Mouse (Mus musculus) heart, adult 2 months (tissue): ENCODE measurements at regions not wholly inside any gene's neighbourhood (a gene's known extent, or its start where the extent isn't known, plus 50 kb on each side); places are given as distances from the start of the nearest gene placed in this dataset.

ENCODE experiments used
- DNase-seq, 2 experiments: peaks; one replicate each; pipeline ENCODE4 v3.0.0; 2021
- H3K27ac ChIP-seq: fragments of 200-600 bp; 2 replicates; pipeline ENCODE4 v1.8.1; 2022
- H3K27me3 ChIP-seq: fragments of 200-500 bp; 2 replicates; pipeline ENCODE4 v1.6.1; 2012; ENCODE audit warnings: mild to moderate bottlenecking, low read length, inconsistent platforms, mixed read lengths; ENCODE audit not compliant: control insufficient read depth, insufficient read depth
- H3K36me3 ChIP-seq: fragments of 200-500 bp; 2 replicates; pipeline ENCODE4 v1.6.1; 2012; ENCODE audit warnings: low read length, inconsistent platforms; ENCODE audit not compliant: control insufficient read depth, insufficient read depth
- H3K4me1 ChIP-seq: fragments of 200-500 bp; 2 replicates; pipeline ENCODE4 v1.6.1; 2011; ENCODE audit warnings: low read length; ENCODE audit not compliant: control insufficient read depth, insufficient read depth
- H3K4me3 ChIP-seq: fragments of 200-600 bp; 2 replicates; pipeline ENCODE4 v1.8.1; 2022
- H3K79me2 ChIP-seq: fragments of 200-500 bp; replicated peaks from 2 replicates; pipeline ENCODE4 v1.6.1; 2012; ENCODE audit warnings: mild to moderate bottlenecking, inconsistent platforms, low read length, moderate library complexity, mixed read lengths; ENCODE audit not compliant: control insufficient read depth, insufficient read depth
- H3K9ac ChIP-seq: fragments of 200-500 bp; 2 replicates; pipeline ENCODE4 v1.6.1; 2012; ENCODE audit warnings: low read depth, mild to moderate bottlenecking, control low read depth, inconsistent platforms, low read length, mixed read lengths
- CTCF ChIP-seq: fragments of 200-600 bp; IDR thresholded peaks from 2 replicates; pipeline ENCODE4 v1.8.1; 2022; ENCODE audit warnings: antibody characterized with exemption, mild to moderate bottlenecking, moderate library complexity
- EP300 ChIP-seq: fragments of 200-500 bp; IDR thresholded peaks from 2 replicates; pipeline ENCODE4 v1.6.1; 2011; ENCODE audit warnings: low read depth, low read length, control low read depth; ENCODE audit not compliant: insufficient read depth
- POLR2A ChIP-seq: fragments of 200-500 bp; IDR thresholded peaks from 2 replicates; pipeline ENCODE4 v1.6.1; 2011; ENCODE audit warnings: mild to moderate bottlenecking, low read depth, low read length, control low read depth; ENCODE audit not compliant: insufficient read depth
- WGBS: fragments of 180-500 bp; shearing (Covaris S2); methylation state at CpG from one replicate; pipeline ENCODE4 v1.1.7; 2018; 5-methylcytosine and 5-hydroxymethylcytosine counted together
- intact Hi-C: fragments of 180-260 bp; cut with DNase I; formaldehyde crosslinking; loops from one replicate; pipeline ENCODE4 v1.15.1; 2025

DNA sequence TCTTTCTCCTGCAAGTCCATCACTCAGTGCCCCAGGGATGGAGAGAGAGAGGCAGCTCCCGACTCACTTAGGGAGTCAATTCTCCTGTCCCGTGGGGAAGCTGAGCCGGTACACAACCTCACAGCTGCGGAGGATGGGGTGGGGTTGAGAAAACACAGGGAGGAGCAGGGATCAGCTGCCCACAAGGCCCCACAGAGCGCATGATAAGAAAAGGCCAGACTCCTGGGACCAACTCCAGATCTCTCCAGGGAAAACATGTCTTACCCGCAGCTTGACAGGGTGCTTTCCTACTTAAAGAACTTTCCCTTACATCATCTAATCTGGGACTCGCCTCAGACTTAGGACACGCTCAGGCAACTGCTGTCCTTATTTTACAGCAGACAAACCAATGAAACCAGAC lies 104.3 kb upstream of the Zfp703 start:
- Histone ChIP-seq H3K27me3 (no peaks in the 10 kb centered on the region), H3K79me2 (no peaks in the 10 kb centered on the region), H3K4me3 (no peak overlapping the region), H3K4me1 (no peaks in the 10 kb centered on the region), H3K27ac (no peak overlapping the region), H3K9ac (no peak overlapping the region), H3K36me3 (no peaks in the 10 kb centered on the region)
- TF ChIP-seq EP300 (no peak), POLR2A (no peak), CTCF (no peak)
- WGBS: 19% methylated on average over 8 of the region's 8 CpGs
- peak in 1 of 2 experiments; percentile 44 for DNase-seq
- intact Hi-C loops: no loop called here

DNA sequence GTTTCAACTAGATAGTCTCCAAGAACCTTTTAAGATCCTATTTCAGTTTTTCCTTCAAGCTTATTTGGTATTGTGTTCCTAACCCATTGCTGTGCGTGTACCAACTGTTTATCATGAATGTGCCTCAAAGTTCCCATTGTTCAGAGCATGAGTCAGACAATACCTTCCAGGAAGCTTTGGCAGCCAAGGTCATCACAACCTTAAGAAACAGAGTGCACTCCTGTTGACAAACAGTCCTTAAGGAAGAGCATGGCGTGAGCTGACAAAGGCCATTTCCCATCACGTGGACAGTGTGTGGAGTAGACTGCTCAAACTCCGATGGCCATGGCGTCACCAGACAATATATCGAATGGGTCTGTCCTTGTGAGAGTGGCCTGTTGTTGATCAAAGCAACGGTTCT lies 96.9 kb upstream of the Zfp703 start:
- Histone ChIP-seq H3K4me1 (peaks cover 7% of the 10 kb centered on the region), H3K79me2 (no peaks in the 10 kb centered on the region), H3K27me3 (no peaks in the 10 kb centered on the region), H3K9ac (no peak overlapping the region), H3K27ac (no peak overlapping the region), H3K4me3 (no peak overlapping the region), H3K36me3 (no peaks in the 10 kb centered on the region)
- intact Hi-C loops: loop anchor here (5.0 kb wide), 3 partner anchors 38 to 193 kb away; partner anchors contain the start of gene Zfp703
- DNase-seq: no peak
- no peak for TF ChIP-seq EP300
- TF ChIP-seq POLR2A: no peak
- TF ChIP-seq CTCF: no peak
- WGBS: 54% methylated on average over 7 of the region's 7 CpGs

DNA sequence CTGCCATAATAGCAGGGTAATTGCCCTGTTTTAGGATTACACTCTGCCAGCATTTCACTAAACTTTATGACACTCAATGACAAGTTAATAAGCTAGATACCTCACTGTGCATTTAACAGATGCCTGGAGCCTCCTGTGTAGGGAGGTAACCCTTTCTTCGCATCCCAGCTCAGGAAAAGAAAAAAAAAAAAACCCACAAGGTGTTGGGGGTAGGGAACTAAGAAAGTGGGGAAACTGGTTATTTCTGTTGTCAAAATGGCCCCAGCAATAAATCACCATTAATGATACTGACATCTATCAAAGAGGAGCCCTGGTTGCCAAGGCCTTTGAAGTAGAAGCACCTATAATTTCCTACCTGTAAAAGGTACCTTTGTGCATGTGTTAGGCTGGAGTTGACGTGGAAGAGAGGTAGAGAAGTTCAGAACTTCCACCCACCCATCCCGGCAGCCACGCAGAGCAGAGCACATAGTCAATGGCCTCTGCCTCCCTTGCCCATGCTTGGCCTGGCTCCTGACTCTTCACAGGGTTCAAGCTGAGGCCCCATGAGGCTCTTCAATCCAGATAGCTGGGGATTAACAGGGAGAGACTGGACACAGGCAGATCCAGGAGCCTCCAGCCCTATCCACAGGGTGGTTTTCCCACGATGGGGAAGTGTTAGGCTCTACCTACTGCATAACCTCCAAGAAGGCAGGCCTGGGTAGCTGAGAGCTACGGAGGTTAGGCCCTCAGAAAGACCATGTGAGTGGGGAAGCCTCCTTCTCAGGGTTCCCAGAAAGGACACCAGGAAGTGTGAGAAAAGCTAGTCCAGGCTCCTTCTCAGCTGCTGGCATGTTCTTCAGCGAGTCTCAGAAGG lies 95.6 kb upstream of the Zfp703 start:
- Histone ChIP-seq H3K36me3 (no peaks in the 10 kb centered on the region), H3K27ac (no peak overlapping the region), H3K4me1 (peaks cover 7% of the 10 kb centered on the region), H3K9ac (no peak overlapping the region), H3K27me3 (no peaks in the 10 kb centered on the region), H3K4me3 (no peak overlapping the region), H3K79me2 (no peaks in the 10 kb centered on the region)
- TF ChIP-seq CTCF: no peak
- no peak for TF ChIP-seq POLR2A
- no peak for TF ChIP-seq EP300
- intact Hi-C loops: loop anchor here (5.0 kb wide), 3 partner anchors 39 to 194 kb away; partner anchors contain the start of gene Zfp703
- 89% methylated on average over 7 of the region's 7 CpGs for WGBS
- no peak for DNase-seq

DNA sequence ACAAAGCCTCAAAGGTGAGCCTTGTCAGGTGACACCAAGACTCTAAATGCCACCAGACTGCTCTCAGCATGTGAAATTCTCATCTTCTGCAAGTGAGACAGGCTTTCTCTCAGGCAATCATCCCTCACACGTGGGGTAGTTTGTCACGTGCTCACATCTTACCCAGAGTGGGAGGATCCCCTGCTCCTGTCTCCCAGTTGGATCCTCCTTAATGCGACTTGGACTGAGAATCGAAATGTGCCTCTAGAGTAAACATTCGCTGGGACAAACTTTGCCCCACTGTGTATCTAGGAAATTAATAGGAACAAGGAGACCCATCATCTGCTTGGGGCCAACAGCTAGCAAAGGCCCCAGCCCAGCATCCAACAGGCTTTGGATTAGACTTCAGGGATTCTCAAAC lies 94.5 kb upstream of the Zfp703 start:
- H3K79me2 ChIP-seq: no peaks in the 10 kb centered on the region
- H3K9ac ChIP-seq: no peak overlapping the region
- intact Hi-C loops: loop anchor here (5.0 kb wide), 3 partner anchors 40 to 195 kb away; partner anchors contain the start of gene Zfp703
- no peaks in the 10 kb centered on the region for H3K36me3 ChIP-seq
- no peak overlapping the region for H3K4me3 ChIP-seq
- no peaks in the 10 kb centered on the region for H3K27me3 ChIP-seq
- no peak overlapping the region for H3K27ac ChIP-seq
- WGBS: 76% methylated on average over 5 of the region's 5 CpGs
- TF ChIP-seq CTCF: no peak
- no peak for TF ChIP-seq POLR2A
- no peak for TF ChIP-seq EP300
- no peak for DNase-seq
- peaks cover 7% of the 10 kb centered on the region for H3K4me1 ChIP-seq

DNA sequence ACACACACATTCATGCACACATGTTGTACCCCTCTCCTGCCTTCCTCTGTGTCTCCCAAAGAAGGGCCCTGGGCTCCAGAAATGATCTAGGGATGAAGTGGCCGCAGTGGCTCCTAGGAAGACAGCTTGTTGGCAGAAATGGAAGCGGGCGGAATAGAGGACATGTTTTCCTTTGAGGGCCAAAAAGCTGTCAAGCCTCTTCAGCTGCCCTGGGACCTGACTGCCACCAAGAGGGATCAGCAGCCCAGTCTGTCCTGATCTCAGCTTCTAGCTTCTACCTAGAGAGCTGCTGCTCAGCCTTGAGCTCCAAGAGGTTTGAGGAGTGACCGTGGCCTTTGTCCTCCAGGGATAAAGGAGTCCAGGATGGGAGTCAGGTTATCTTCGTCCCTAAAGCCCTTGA lies 93.8 kb upstream of the Zfp703 start:
- peak overlapping the region; percentile 55; the same call in 1 of the 2 replicates for H3K27ac ChIP-seq
- DNase-seq: peak in 1 of 2 experiments; percentile 47
- no peak overlapping the region for H3K4me3 ChIP-seq
- peak; percentile 25 for TF ChIP-seq CTCF
- no peak for TF ChIP-seq POLR2A
- TF ChIP-seq EP300: 0 out of 2 replicates have a peak, but pooled peaks have one; percentile 32
- intact Hi-C loops: loop anchor here (5.0 kb wide), 3 partner anchors 41 to 196 kb away; partner anchors contain the start of gene Zfp703
- H3K9ac ChIP-seq: no peak overlapping the region
- WGBS: 51% methylated on average over 5 of the region's 5 CpGs
- H3K36me3 ChIP-seq: no peaks in the 10 kb centered on the region
- no peaks in the 10 kb centered on the region for H3K27me3 ChIP-seq
- H3K79me2 ChIP-seq: no peaks in the 10 kb centered on the region
- H3K4me1 ChIP-seq: peaks cover 9% of the 10 kb centered on the region

DNA sequence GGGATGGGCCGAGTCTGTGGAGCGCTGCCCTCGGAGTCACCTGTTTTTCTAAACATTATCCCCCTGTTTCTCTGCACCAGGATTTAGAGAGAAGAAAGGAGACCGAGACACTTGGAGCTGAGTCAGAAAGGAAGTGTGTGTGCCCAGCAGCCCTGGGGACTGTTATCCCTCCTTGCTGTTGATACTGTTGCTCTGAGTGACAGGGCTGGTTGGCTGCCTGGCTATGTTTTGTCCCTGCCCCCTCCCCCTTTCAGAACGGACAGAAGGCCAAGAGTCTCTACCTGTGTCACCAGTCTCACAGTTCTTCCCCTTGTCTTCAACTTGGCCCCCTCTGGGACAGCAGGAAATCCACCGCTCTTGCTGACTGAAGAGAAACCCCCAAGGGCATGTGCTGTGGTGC lies 93.4 kb upstream of the Zfp703 start:
- TF ChIP-seq EP300: no peak
- TF ChIP-seq POLR2A: no peak
- no peak for TF ChIP-seq CTCF
- DNase-seq: peak; percentile 26 to 32
- no peak overlapping the region for H3K4me3 ChIP-seq
- no peaks in the 10 kb centered on the region for H3K27me3 ChIP-seq
- peak overlapping the region; percentile 55; the same call in 1 of the 2 replicates for H3K27ac ChIP-seq
- WGBS: 39% methylated on average over 6 of the region's 6 CpGs
- no peaks in the 10 kb centered on the region for H3K79me2 ChIP-seq
- intact Hi-C loops: loop anchor here (5.0 kb wide), 3 partner anchors 41 to 196 kb away; partner anchors contain the start of gene Zfp703
- H3K4me1 ChIP-seq: peaks cover 9% of the 10 kb centered on the region
- H3K36me3 ChIP-seq: no peaks in the 10 kb centered on the region
- no peak overlapping the region for H3K9ac ChIP-seq
